Mouse (Mus musculus): ENCODE data around the gene Rnf113a2.

The Rnf113a2 gene

GRCm38 (mm10) chr12:84416834-84417604 lies at the start of gene Rnf113a2:
TSS of gene Rnf113a2 (plus strand) at chr12:84417196.
- peak; percentile 91 for DNase-seq

GRCm38 (mm10) chr12:84371647-84372046 lies 45.3 kb upstream of the Rnf113a2 start:
- no peak for DNase-seq

GRCm38 (mm10) chr12:84373831-84374481 lies 43.0 kb upstream of the Rnf113a2 start:
- DNase-seq = no peak

GRCm38 (mm10) chr12:84382369-84382768 lies 34.6 kb upstream of the Rnf113a2 start:
- DNase-seq = no peak

- DNase-seq = peak; percentile 82
These were observed 32.3 kb upstream of the Rnf113a2 start for GRCm38 (mm10) chr12:84384644-84385081.

GRCm38 (mm10) chr12:84385408-84385807 lies 31.6 kb upstream of the Rnf113a2 start:
- DNase-seq = no peak

GRCm38 (mm10) chr12:84388097-84388496 lies 28.9 kb upstream of the Rnf113a2 start:
- no peak for DNase-seq

GRCm38 (mm10) chr12:84388774-84389400 lies 28.1 kb upstream of the Rnf113a2 start:
- no peak for DNase-seq

- DNase-seq = no peak
These were observed 26.7 kb upstream of the Rnf113a2 start for GRCm38 (mm10) chr12:84390336-84390735.

GRCm38 (mm10) chr12:84392681-84393080 lies 24.3 kb upstream of the Rnf113a2 start:
- no peak for DNase-seq

- DNase-seq = no peak
These were observed 23.1 kb upstream of the Rnf113a2 start for GRCm38 (mm10) chr12:84393847-84394246.

- no peak for DNase-seq
These were observed 19.9 kb upstream of the Rnf113a2 start for GRCm38 (mm10) chr12:84396947-84397679.

- DNase-seq = no peak
These were observed 19.3 kb upstream of the Rnf113a2 start for GRCm38 (mm10) chr12:84397685-84398084.

- no peak for DNase-seq
These were observed 18.4 kb upstream of the Rnf113a2 start for GRCm38 (mm10) chr12:84398629-84399028.

- no peak for DNase-seq
These were observed 17.9 kb upstream of the Rnf113a2 start for GRCm38 (mm10) chr12:84399135-84399534.

GRCm38 (mm10) chr12:84399663-84400062 lies 17.3 kb upstream of the Rnf113a2 start:
- DNase-seq = peak; percentile 51

GRCm38 (mm10) chr12:84400068-84400467 lies 16.9 kb upstream of the Rnf113a2 start:
- no peak for DNase-seq

- DNase-seq = peak; percentile 63
These were observed 16.3 kb upstream of the Rnf113a2 start for GRCm38 (mm10) chr12:84400653-84401052.

- peak; percentile 42 for DNase-seq
These were observed 14.1 kb upstream of the Rnf113a2 start for GRCm38 (mm10) chr12:84402923-84403322.

GRCm38 (mm10) chr12:84404541-84404940 lies 12.5 kb upstream of the Rnf113a2 start:
- DNase-seq = no peak

GRCm38 (mm10) chr12:84407259-84407658 lies 9.7 kb upstream of the Rnf113a2 start:
- DNase-seq = no peak

- DNase-seq = no peak
These were observed 8.8 kb upstream of the Rnf113a2 start for GRCm38 (mm10) chr12:84407874-84408818.

Data from kidney, postnatal 14 days (tissue).